Mouse (Mus musculus): ENCODE data around the gene Atp11a.

DNA sequence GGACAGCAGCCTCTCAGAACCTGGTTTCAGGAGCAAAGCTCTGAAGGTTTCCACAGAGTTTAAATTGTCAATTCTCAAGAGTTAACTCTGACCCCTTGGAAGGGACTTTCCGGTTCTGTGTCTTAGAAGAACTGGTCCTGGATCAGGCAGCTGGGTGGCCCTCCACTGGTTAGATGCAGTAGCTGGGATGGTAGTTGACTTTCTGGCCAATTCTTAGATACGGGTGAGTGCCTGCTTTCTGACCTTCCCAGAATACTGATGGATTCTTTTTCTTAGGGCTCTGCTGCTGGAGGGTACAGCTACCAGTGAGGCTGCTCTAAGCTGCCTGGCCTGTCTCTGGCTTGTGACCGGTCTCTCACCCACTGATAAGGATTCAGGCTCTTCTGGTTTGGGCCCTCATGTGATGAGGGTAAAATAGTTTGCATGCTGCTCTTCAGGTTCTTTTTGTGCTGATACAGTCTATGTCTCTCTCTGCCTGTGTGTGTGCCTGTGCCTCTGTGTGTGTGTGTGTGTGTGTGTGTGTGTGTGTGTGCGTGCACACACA is 6.8 kb downstream of the Atp11a start:
- TF ChIP-seq POLR2A (IDR thresholded peaks at IDR 0.05; ENCODE audit: extremely low read depth, insufficient read depth, low read length), result no peak
- no peak for TF ChIP-seq CTCF (IDR thresholded peaks at IDR 0.05; ENCODE audit: extremely low read depth, insufficient read depth, low read length)

All from cortical plate, adult 2 months (tissue).